Mouse (Mus musculus): ENCODE measurements around the gene Ehbp1. TPM values are rescaled to one million over a fixed set of nuclear protein-coding genes. Genes with fewer than 3 reads are reported as not detected.
A peak's percentile ranks its signal among the peaks of the same experiment; 100 is the strongest.

The Ehbp1 gene
- polyA plus RNA-seq, 1 experiment from 2014 or later: 42.7 TPM

GRCm38 (mm10) chr11:21994377-21995370 is 347.4 kb downstream of the Ehbp1 start:
- Histone ChIP-seq H3K4me1 (ENCODE audit: control insufficient read depth in 2 of 2, insufficient read depth in 2 of 2, low read length in 2 of 2) (peaks cover 6 to 11% of the 10 kb centered on the region in 2 experiments; a peak in 3 of 4 replicates), H3K27me3 (ENCODE audit: control insufficient read depth, insufficient read depth, low read length) (peaks cover 74% of the 10 kb centered on the region), H3K9ac (ENCODE audit: low read length) (no peak overlapping the region), H3K4me2 (ENCODE audit: low read length) (no peak overlapping the region), H3K9me3 (ENCODE audit: control insufficient read depth, low read length) (no peaks in the 10 kb centered on the region), H3K27ac (replicated peaks in 1 of 2; ENCODE audit: control insufficient read depth in 1 of 2, insufficient read depth in 1 of 2, low read depth in 2 of 2, low read length in 2 of 2) (no peak overlapping the region), H3K36me3 (ENCODE audit: control insufficient read depth, insufficient read depth, low read length) (no peaks in the 10 kb centered on the region), H3K4me3 (ENCODE audit: control insufficient read depth in 1 of 2, insufficient read depth in 1 of 2, low read depth in 1 of 2, low read length in 2 of 2) (no peak overlapping the region)
- 3% methylated on average over 34 of the region's 34 CpGs for WGBS
- ATAC-seq (ENCODE audit: insufficient number of reproducible peaks, insufficient read depth, low FRiP score, low read depth): no peak

GRCm38 (mm10) chr11:21993597-21994376 is 348.3 kb downstream of the Ehbp1 start:
- no peaks in the 10 kb centered on the region for H3K9me3 ChIP-seq (ENCODE audit: control insufficient read depth, low read length)
- ATAC-seq (ENCODE audit: insufficient number of reproducible peaks, insufficient read depth, low FRiP score, low read depth): no peak
- H3K4me2 ChIP-seq (ENCODE audit: low read length): 0 out of 2 replicates have a peak overlapping the region, but pooled peaks have one; percentile 2
- no peak overlapping the region for H3K9ac ChIP-seq (ENCODE audit: low read length)
- H3K4me1 ChIP-seq (ENCODE audit: control insufficient read depth in 2 of 2, insufficient read depth in 2 of 2, low read length in 2 of 2): peaks cover 6 to 11% of the 10 kb centered on the region in 2 experiments; a peak in 3 of 4 replicates
- WGBS: under 1% methylated on average over 44 of the region's 47 CpGs
- H3K27me3 ChIP-seq (ENCODE audit: control insufficient read depth, insufficient read depth, low read length): peaks cover 73% of the 10 kb centered on the region
- H3K27ac ChIP-seq (replicated peaks in 1 of 2; ENCODE audit: control insufficient read depth in 1 of 2, insufficient read depth in 1 of 2, low read depth in 2 of 2, low read length in 2 of 2): no peak overlapping the region
- 0 out of 4 replicates have a peak overlapping the region, but pooled peaks of 1 of the 2 experiments have one; percentile 4 for H3K4me3 ChIP-seq (ENCODE audit: control insufficient read depth in 1 of 2, insufficient read depth in 1 of 2, low read depth in 1 of 2, low read length in 2 of 2)
- no peaks in the 10 kb centered on the region for H3K36me3 ChIP-seq (ENCODE audit: control insufficient read depth, insufficient read depth, low read length)

GRCm38 (mm10) chr11:21992761-21993596 is 349.1 kb downstream of the Ehbp1 start:
- H3K27me3 ChIP-seq (ENCODE audit: control insufficient read depth, insufficient read depth, low read length): peaks cover 71% of the 10 kb centered on the region
- H3K9ac ChIP-seq (ENCODE audit: low read length): no peak overlapping the region
- H3K4me2 ChIP-seq (ENCODE audit: low read length): peak overlapping the region; percentile 2; the same call in 1 of the 2 replicates
- no peak for ATAC-seq (ENCODE audit: insufficient number of reproducible peaks, insufficient read depth, low FRiP score, low read depth)
- no peak overlapping the region for H3K27ac ChIP-seq (replicated peaks in 1 of 2; ENCODE audit: control insufficient read depth in 1 of 2, insufficient read depth in 1 of 2, low read depth in 2 of 2, low read length in 2 of 2)
- H3K4me3 ChIP-seq (ENCODE audit: control insufficient read depth in 1 of 2, insufficient read depth in 1 of 2, low read depth in 1 of 2, low read length in 2 of 2): peak overlapping the region in 1 of 2 experiments; percentile 4; a peak in 1 of 4 replicates
- no peaks in the 10 kb centered on the region for H3K9me3 ChIP-seq (ENCODE audit: control insufficient read depth, low read length)
- 2% methylated on average over 84 of the region's 96 CpGs for WGBS
- peaks cover 6 to 11% of the 10 kb centered on the region in 2 experiments; a peak in 3 of 4 replicates for H3K4me1 ChIP-seq (ENCODE audit: control insufficient read depth in 2 of 2, insufficient read depth in 2 of 2, low read length in 2 of 2)
- H3K36me3 ChIP-seq (ENCODE audit: control insufficient read depth, insufficient read depth, low read length): no peaks in the 10 kb centered on the region

GRCm38 (mm10) chr11:21988398-21988946 is 353.6 kb downstream of the Ehbp1 start:
- Histone ChIP-seq H3K36me3 (ENCODE audit: control insufficient read depth, insufficient read depth, low read length) (no peaks in the 10 kb centered on the region), H3K4me3 (ENCODE audit: control insufficient read depth in 1 of 2, insufficient read depth in 1 of 2, low read depth in 1 of 2, low read length in 2 of 2) (no peak overlapping the region), H3K4me1 (ENCODE audit: control insufficient read depth in 2 of 2, insufficient read depth in 2 of 2, low read length in 2 of 2) (no peaks in the 10 kb centered on the region), H3K4me2 (ENCODE audit: low read length) (no peak overlapping the region), H3K27ac (replicated peaks in 1 of 2; ENCODE audit: control insufficient read depth in 1 of 2, insufficient read depth in 1 of 2, low read depth in 2 of 2, low read length in 2 of 2) (no peak overlapping the region), H3K27me3 (ENCODE audit: control insufficient read depth, insufficient read depth, low read length) (peaks cover 51% of the 10 kb centered on the region), H3K9ac (ENCODE audit: low read length) (no peak overlapping the region), H3K9me3 (ENCODE audit: control insufficient read depth, low read length) (no peaks in the 10 kb centered on the region)
- ATAC-seq (ENCODE audit: insufficient number of reproducible peaks, insufficient read depth, low FRiP score, low read depth): no peak
- 79% methylated on average over 1 of the region's 1 CpGs for WGBS

GRCm38 (mm10) chr11:21985118-21985517 is 357.0 kb downstream of the Ehbp1 start:
- peaks cover 29% of the 10 kb centered on the region for H3K27me3 ChIP-seq (ENCODE audit: control insufficient read depth, insufficient read depth, low read length)
- no peak overlapping the region for H3K27ac ChIP-seq (replicated peaks in 1 of 2; ENCODE audit: control insufficient read depth in 1 of 2, insufficient read depth in 1 of 2, low read depth in 2 of 2, low read length in 2 of 2)
- H3K4me1 ChIP-seq (ENCODE audit: control insufficient read depth in 2 of 2, insufficient read depth in 2 of 2, low read length in 2 of 2): no peaks in the 10 kb centered on the region
- ATAC-seq (ENCODE audit: insufficient number of reproducible peaks, insufficient read depth, low FRiP score, low read depth): no peak
- H3K4me3 ChIP-seq (ENCODE audit: control insufficient read depth in 1 of 2, insufficient read depth in 1 of 2, low read depth in 1 of 2, low read length in 2 of 2): no peak overlapping the region
- H3K9me3 ChIP-seq (ENCODE audit: control insufficient read depth, low read length): no peaks in the 10 kb centered on the region
- H3K36me3 ChIP-seq (ENCODE audit: control insufficient read depth, insufficient read depth, low read length): no peaks in the 10 kb centered on the region
- no peak overlapping the region for H3K9ac ChIP-seq (ENCODE audit: low read length)
- WGBS: 52% methylated on average over 1 of the region's 1 CpGs
- no peak overlapping the region for H3K4me2 ChIP-seq (ENCODE audit: low read length)

GRCm38 (mm10) chr11:21974005-21974531 is 368.0 kb downstream of the Ehbp1 start:
- no peak overlapping the region for H3K27ac ChIP-seq (replicated peaks in 1 of 2; ENCODE audit: control insufficient read depth in 1 of 2, insufficient read depth in 1 of 2, low read depth in 2 of 2, low read length in 2 of 2)
- H3K4me3 ChIP-seq (ENCODE audit: control insufficient read depth in 1 of 2, insufficient read depth in 1 of 2, low read depth in 1 of 2, low read length in 2 of 2): no peak overlapping the region
- 66% methylated on average over 5 of the region's 5 CpGs for WGBS
- ATAC-seq (ENCODE audit: insufficient number of reproducible peaks, insufficient read depth, low FRiP score, low read depth): no peak
- H3K9ac ChIP-seq (ENCODE audit: low read length): no peak overlapping the region
- H3K4me1 ChIP-seq (ENCODE audit: control insufficient read depth in 2 of 2, insufficient read depth in 2 of 2, low read length in 2 of 2): no peaks in the 10 kb centered on the region
- no peaks in the 10 kb centered on the region for H3K9me3 ChIP-seq (ENCODE audit: control insufficient read depth, low read length)
- H3K36me3 ChIP-seq (ENCODE audit: control insufficient read depth, insufficient read depth, low read length): no peaks in the 10 kb centered on the region
- no peaks in the 10 kb centered on the region for H3K27me3 ChIP-seq (ENCODE audit: control insufficient read depth, insufficient read depth, low read length)
- no peak overlapping the region for H3K4me2 ChIP-seq (ENCODE audit: low read length)

Measured in heart, embryonic 14.5 days (tissue).